8 mouse cellular contexts compared by ENCODE assay signal in the genomic region with DNA sequence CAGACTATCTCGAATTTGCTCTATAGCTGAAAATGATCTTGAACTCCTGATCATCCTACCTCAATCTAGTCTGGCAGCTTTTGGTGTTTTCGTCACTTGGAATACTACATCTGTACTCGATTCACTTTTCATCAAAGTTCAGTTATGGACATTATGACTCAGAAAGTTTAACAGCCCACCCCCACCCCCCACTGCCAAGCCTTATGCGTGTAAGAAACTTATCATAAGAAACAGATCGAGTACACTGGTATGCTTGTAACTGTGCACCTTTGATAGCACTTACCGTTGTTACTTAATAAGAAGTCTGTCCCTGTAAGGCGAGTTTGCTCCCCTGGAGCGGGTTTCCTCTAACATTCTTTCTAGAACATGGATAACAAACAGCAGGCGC. TPM values are rescaled to one million over a fixed set of nuclear protein-coding genes. Genes with fewer than 3 reads are reported as not detected.
DNase-seq lines count a peak whose midpoint lies in the region; ATAC-seq and TF ChIP-seq lines count a peak whose summit lies in the region.

No protein-coding gene starts in this region.

- H3K27ac ChIP-seq in heart, embryonic 11.5 days (ENCODE audit: low read depth, low read length): peak overlapping the region; percentile 65
- peak overlapping the region; percentile 54; the same call in 1 of the 2 replicates for H3K27ac ChIP-seq in ES-E14 (ENCODE audit: insufficient read depth, low read depth, low read length, poor library complexity, severe bottlenecking)
- peak overlapping the region; percentile 81 for H3K27ac ChIP-seq in forebrain, embryonic 16.5 days (ENCODE audit: low read length)
- H3K27ac ChIP-seq in liver, postnatal 0 days (ENCODE audit: low read depth): peak overlapping the region; percentile 91

- H3K9ac ChIP-seq in heart, embryonic 11.5 days (ENCODE audit: low read depth, low read length): peak overlapping the region; percentile 91
- H3K9ac ChIP-seq in ES-E14 (ENCODE audit: insufficient read depth, low read depth, low read length, poor library complexity, severe bottlenecking): peak overlapping the region; percentile 81; the same call in 1 of the 2 replicates
- H3K9ac ChIP-seq in forebrain, embryonic 16.5 days (replicated peaks; ENCODE audit: low read depth, low read length): peak overlapping the region; percentile 96
- H3K9ac ChIP-seq in liver, postnatal 0 days (replicated peaks): peak overlapping the region; percentile 86

- in situ Hi-C loops in ES-E14 (cut with MboI; ENCODE audit: low sequenced_read_pairs in 2 of 2, unreplicated experiment in 2 of 2): no loop called here

- TF ChIP-seq CTCF in liver, postnatal 0 days (IDR thresholded peaks at IDR 0.05; ENCODE audit: low read depth): no peak

- no peaks in the 10 kb centered on the region for H3K9me3 ChIP-seq in heart, embryonic 11.5 days (replicated peaks; ENCODE audit: control insufficient read depth, low read length)
- no peaks in the 10 kb centered on the region for H3K9me3 ChIP-seq in ES-E14 (ENCODE audit: control insufficient read depth, insufficient read depth, low read depth, low read length)
- no peaks in the 10 kb centered on the region for H3K9me3 ChIP-seq in forebrain, embryonic 16.5 days (ENCODE audit: control insufficient read depth, low read length)
- no peaks in the 10 kb centered on the region for H3K9me3 ChIP-seq in liver, postnatal 0 days (ENCODE audit: low read length)

- peak overlapping the region; percentile 93 for H3K4me3 ChIP-seq in heart, embryonic 11.5 days (ENCODE audit: low read depth, low read length)
- peak overlapping the region; percentile 91 to 98 for H3K4me3 ChIP-seq in ES-E14 (ENCODE audit: insufficient read depth in 1 of 2, low read depth in 1 of 2, low read length in 2 of 2, poor library complexity in 1 of 2, severe bottlenecking in 1 of 2)
- peak overlapping the region; percentile 93 for H3K4me3 ChIP-seq in forebrain, embryonic 16.5 days (replicated peaks; ENCODE audit: low read length)
- peak overlapping the region; percentile 91 for H3K4me3 ChIP-seq in liver, postnatal 0 days (ENCODE audit: low read depth, low read length)

- H3K27me3 ChIP-seq in heart, embryonic 11.5 days (ENCODE audit: control insufficient read depth, insufficient read depth, low read length): no peaks in the 10 kb centered on the region
- no peaks in the 10 kb centered on the region for H3K27me3 ChIP-seq in forebrain, embryonic 16.5 days (replicated peaks; ENCODE audit: control insufficient read depth, insufficient read depth, low read length)
- no peaks in the 10 kb centered on the region for H3K27me3 ChIP-seq in liver, postnatal 0 days (ENCODE audit: insufficient read depth, low read length)

- intact Hi-C loops in heart, postnatal 36 days (cut with DNase I): loop anchor here (5.0 kb wide), 1 partner anchor 179 kb away; no protein-coding TSS in a partner anchor

- peak; percentile 33; the same call in 1 of the 2 replicates for TF ChIP-seq EP300 in liver, postnatal 0 days (IDR thresholded peaks at IDR 0.05; ENCODE audit: low read depth)

- peaks cover 10% of the 10 kb centered on the region for H3K4me1 ChIP-seq in heart, embryonic 11.5 days (ENCODE audit: control insufficient read depth, insufficient read depth, low read length)
- H3K4me1 ChIP-seq in ES-E14 (ENCODE audit: control insufficient read depth in 2 of 2, insufficient read depth in 2 of 2, low read length in 2 of 2, poor library complexity in 1 of 2): peaks cover 0 to 2% of the 10 kb centered on the region in 2 experiments; a peak in 3 of 4 replicates
- peaks cover 24% of the 10 kb centered on the region for H3K4me1 ChIP-seq in forebrain, embryonic 16.5 days (replicated peaks; ENCODE audit: control insufficient read depth, insufficient read depth, low read length)
- H3K4me1 ChIP-seq in liver, postnatal 0 days (ENCODE audit: insufficient read depth): peaks cover 29% of the 10 kb centered on the region

- H3K36me3 ChIP-seq in heart, embryonic 11.5 days (ENCODE audit: control insufficient read depth, insufficient read depth, low read length): peaks cover 5% of the 10 kb centered on the region; the same call in 1 of the 2 replicates
- H3K36me3 ChIP-seq in ES-E14 (ENCODE audit: control insufficient read depth, insufficient read depth, low read length, poor library complexity, severe bottlenecking): peaks cover 5% of the 10 kb centered on the region
- H3K36me3 ChIP-seq in forebrain, embryonic 16.5 days (ENCODE audit: control insufficient read depth, insufficient read depth): 0 out of 2 replicates have a peak, but pooled peaks cover 3% of the 10 kb centered on the region
- H3K36me3 ChIP-seq in liver, postnatal 0 days (replicated peaks; ENCODE audit: insufficient read depth, low read length): peaks cover 6% of the 10 kb centered on the region

- DNase-seq in heart, postnatal 36 days: no peak
- DNase-seq in ES-E14 (ENCODE audit: low read depth, low spot score): no peak
- DNase-seq in liver, postnatal 0 days: no peak
- DNase-seq in right cerebral cortex, postnatal 25 days: no peak
- DNase-seq in gastrocnemius, postnatal 10 days: no peak
- no peak for DNase-seq in thymus, postnatal 0 days (ENCODE audit: low spot score)

- H3K4me2 ChIP-seq in heart, embryonic 11.5 days: peak overlapping the region; percentile 95
- H3K4me2 ChIP-seq in forebrain, embryonic 16.5 days (ENCODE audit: low read length): peak overlapping the region; percentile 95
- H3K4me2 ChIP-seq in liver, postnatal 0 days (ENCODE audit: low read depth, low read length): peak overlapping the region; percentile 86

- 28% methylated on average over 9 of the region's 9 CpGs for WGBS in heart, embryonic 11.5 days (ENCODE audit: insufficient replicate concordance)
- 38% methylated on average over 9 of the region's 9 CpGs for WGBS in forebrain, embryonic 16.5 days
- 24% methylated on average over 9 of the region's 9 CpGs for WGBS in liver, postnatal 0 days (ENCODE audit: insufficient replicate concordance)

- ATAC-seq in heart, embryonic 11.5 days (replicated peaks; ENCODE audit: insufficient number of reproducible peaks, low FRiP score, low TSS enrichment): no peak
- ATAC-seq in forebrain, embryonic 16.5 days: no peak
- 0 out of 2 replicates have a peak, but pooled peaks have one; percentile 6 for ATAC-seq in liver, postnatal 0 days

TF ChIP-seq in ES-E14, 5 proteins besides CTCF, POLR2A, EP300 and RAD21:
- TF ChIP-seq CHD2 (IDR thresholded peaks at IDR 0.05; ENCODE audit: low read depth, low read length): no peak
- no peak for TF ChIP-seq HCFC1 (IDR thresholded peaks at IDR 0.05; ENCODE audit: borderline replicate concordance, insufficient read depth, low read length)
- no peak for TF ChIP-seq ZNF384 (IDR thresholded peaks at IDR 0.05; ENCODE audit: low read depth, low read length)
- TF ChIP-seq ZC3H11A (IDR thresholded peaks at IDR 0.05; ENCODE audit: borderline replicate concordance, low read depth, low read length): no peak
- no peak for TF ChIP-seq MAFK (IDR thresholded peaks at IDR 0.05; ENCODE audit: insufficient read depth, low read depth, low read length)
TF ChIP-seq in ES-E14: peak in this region for 0.

RNA-seq across cellular contexts. Expression of a gene that starts 3.6 kb away (rescaled TPM):
- 12.1 and 12.4 TPM in 2 replicates for polyA plus RNA-seq in heart, embryonic 11.5 days (2014; fragmentation: Nextera tagmentation; extraction: Ambion mirVana)
- total RNA-seq in heart, postnatal 36 days (2021): 10 to 100 TPM; 13.0 to 13.7 TPM
- 14.4 and 21.3 TPM in 2 replicates for total RNA-seq in ES-E14 (2012; rRNA removed)
- polyA plus RNA-seq in forebrain, embryonic 16.5 days (2015; fragmentation: Nextera tagmentation; extraction: Ambion mirVana): 25.4 and 32.6 TPM in 2 replicates
- 6.8 and 10.3 TPM in 2 replicates for polyA plus RNA-seq in liver, postnatal 0 days (2015; fragmentation: Nextera tagmentation; extraction: Ambion mirVana)
- 10 to 100 TPM; 16.3 to 23.3 TPM for total RNA-seq in gastrocnemius, postnatal 10 days (2021)
- polyA plus RNA-seq in thymus, postnatal 0 days (2015; fragmentation: Nextera tagmentation; extraction: Ambion mirVana): 51.9 and 55.0 TPM in 2 replicates

RNA-seq across cellular contexts. Expression of a gene that starts 36.0 kb away (rescaled TPM):
- polyA plus RNA-seq in heart, embryonic 11.5 days (2014; fragmentation: Nextera tagmentation; extraction: Ambion mirVana): 53.1 and 58.3 TPM in 2 replicates
- total RNA-seq in heart, postnatal 36 days (2021): 1 to 10 TPM; 2.8 to 3.4 TPM
- 35.2 and 43.5 TPM in 2 replicates for total RNA-seq in ES-E14 (2012; rRNA removed)
- polyA plus RNA-seq in forebrain, embryonic 16.5 days (2015; fragmentation: Nextera tagmentation; extraction: Ambion mirVana): 88.8 and 94.4 TPM in 2 replicates
- polyA plus RNA-seq in liver, postnatal 0 days (2015; fragmentation: Nextera tagmentation; extraction: Ambion mirVana): 20.4 and 24.1 TPM in 2 replicates
- 1 to 10 TPM; 6.8 to 7.1 TPM for total RNA-seq in gastrocnemius, postnatal 10 days (2021)
- 40.4 and 43.0 TPM in 2 replicates for polyA plus RNA-seq in thymus, postnatal 0 days (2015; fragmentation: Nextera tagmentation; extraction: Ambion mirVana)

RNA-seq across cellular contexts. Expression of a gene that starts 43.0 kb away (rescaled TPM):
- polyA plus RNA-seq in heart, embryonic 11.5 days (2014; fragmentation: Nextera tagmentation; extraction: Ambion mirVana): 102 and 109 TPM in 2 replicates
- total RNA-seq in heart, postnatal 36 days (2021): 10 to 100 TPM; 72.2 to 88.2 TPM
- 26.2 and 36.1 TPM in 2 replicates for total RNA-seq in ES-E14 (2012; rRNA removed)
- polyA plus RNA-seq in forebrain, embryonic 16.5 days (2015; fragmentation: Nextera tagmentation; extraction: Ambion mirVana): 83.1 and 99.5 TPM in 2 replicates
- 56.8 and 57.7 TPM in 2 replicates for polyA plus RNA-seq in liver, postnatal 0 days (2015; fragmentation: Nextera tagmentation; extraction: Ambion mirVana)
- 10 to 100 TPM; 45.1 to 51.1 TPM for total RNA-seq in gastrocnemius, postnatal 10 days (2021)
- polyA plus RNA-seq in thymus, postnatal 0 days (2015; fragmentation: Nextera tagmentation; extraction: Ambion mirVana): 125 and 127 TPM in 2 replicates

RNA-seq across cellular contexts. Expression of a gene that starts 43.4 kb away (rescaled TPM):
- polyA plus RNA-seq in heart, embryonic 11.5 days (2014; fragmentation: Nextera tagmentation; extraction: Ambion mirVana): 63.6 and 72.6 TPM in 2 replicates
- total RNA-seq in heart, postnatal 36 days (2021): 100 to 1,000 TPM; 143 to 164 TPM
- 45.5 and 53.2 TPM in 2 replicates for total RNA-seq in ES-E14 (2012; rRNA removed)
- polyA plus RNA-seq in forebrain, embryonic 16.5 days (2015; fragmentation: Nextera tagmentation; extraction: Ambion mirVana): 60.3 and 61.9 TPM in 2 replicates
- polyA plus RNA-seq in liver, postnatal 0 days (2015; fragmentation: Nextera tagmentation; extraction: Ambion mirVana): 66.0 and 70.5 TPM in 2 replicates
- total RNA-seq in gastrocnemius, postnatal 10 days (2021): 10 to 100 TPM; 71.4 to 87.2 TPM
- polyA plus RNA-seq in thymus, postnatal 0 days (2015; fragmentation: Nextera tagmentation; extraction: Ambion mirVana): 47.3 and 48.7 TPM in 2 replicates

RNA-seq across cellular contexts. Expression of a gene that starts 43.4 kb away (rescaled TPM):
- 9.5 and 10.6 TPM in 2 replicates for polyA plus RNA-seq in heart, embryonic 11.5 days (2014; fragmentation: Nextera tagmentation; extraction: Ambion mirVana)
- 10 to 100 TPM in 1 of 2 experiments, 1 to 10 TPM in 1; 9.2 to 11.0 TPM for total RNA-seq in heart, postnatal 36 days (2021)
- total RNA-seq in ES-E14 (2012; rRNA removed): 8.7 and 11.2 TPM in 2 replicates
- 3.2 and 4.3 TPM in 2 replicates for polyA plus RNA-seq in forebrain, embryonic 16.5 days (2015; fragmentation: Nextera tagmentation; extraction: Ambion mirVana)
- polyA plus RNA-seq in liver, postnatal 0 days (2015; fragmentation: Nextera tagmentation; extraction: Ambion mirVana): 1.6 and 1.9 TPM in 2 replicates
- total RNA-seq in gastrocnemius, postnatal 10 days (2021): 10 to 100 TPM in 1 of 2 experiments, 1 to 10 TPM in 1; 9.7 to 13.0 TPM
- 2.0 and 2.4 TPM in 2 replicates for polyA plus RNA-seq in thymus, postnatal 0 days (2015; fragmentation: Nextera tagmentation; extraction: Ambion mirVana)
